Mouse (Mus musculus): ENCODE measurements at regions not wholly inside any gene's neighbourhood (a gene's known extent, or its start where the extent isn't known, plus 50 kb on each side); places are given as distances from the start of the nearest gene placed in this dataset.

DNA sequence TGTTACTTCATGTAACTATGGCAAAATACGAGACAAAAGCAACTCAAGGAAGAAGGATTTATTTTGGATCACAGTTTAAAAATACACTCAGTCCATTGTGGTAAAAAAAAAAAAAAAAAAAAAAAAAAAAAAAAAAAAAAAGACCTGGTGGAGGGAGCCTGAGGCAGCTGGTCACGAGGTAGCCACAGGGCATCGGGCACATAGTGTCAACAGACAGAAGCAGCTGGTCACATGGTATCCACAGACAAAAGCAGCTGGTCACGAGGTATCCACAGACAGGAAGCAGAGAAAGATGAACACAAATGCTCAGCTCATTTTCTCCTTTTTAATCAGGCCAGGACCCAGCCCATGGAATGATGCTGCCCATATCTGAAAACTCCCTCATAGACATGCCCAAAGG is 142.5 kb downstream of the Kcnk1 start:
- H3K36me3 ChIP-seq (ENCODE audit: control insufficient read depth, insufficient read depth, low read length) = no peaks in the 10 kb centered on the region
- 67% methylated on average over 4 of the region's 4 CpGs for WGBS
- H3K27me3 ChIP-seq (ENCODE audit: control insufficient read depth, insufficient read depth, low read length) = peaks cover 18% of the 10 kb centered on the region
- H3K4me3 ChIP-seq (ENCODE audit: low read depth, low read length) = no peak overlapping the region
- TF ChIP-seq POLR2A (IDR thresholded peaks at IDR 0.05; ENCODE audit: low read depth, low read length) (no peak), CTCF (IDR thresholded peaks at IDR 0.05; ENCODE audit: extremely low read depth, insufficient read length, insufficient replicate concordance, low read depth, low read length) (no peak)
- no peak overlapping the region for H3K27ac ChIP-seq (ENCODE audit: insufficient read depth, low read depth, low read length)
- H3K4me1 ChIP-seq (ENCODE audit: control insufficient read depth, insufficient read depth, insufficient read length, low read length) = no peaks in the 10 kb centered on the region; the same call in 1 of the 2 replicates

- H3K4me3 ChIP-seq (ENCODE audit: low read depth, low read length) = peak overlapping the region; percentile 35
- H3K4me1 ChIP-seq (ENCODE audit: control insufficient read depth, insufficient read depth, insufficient read length, low read length) = no peaks in the 10 kb centered on the region; the same call in 1 of the 2 replicates
- no peaks in the 10 kb centered on the region for H3K36me3 ChIP-seq (ENCODE audit: control insufficient read depth, insufficient read depth, low read length)
- 3% methylated on average over 87 of the region's 95 CpGs for WGBS
- no peak overlapping the region for H3K27ac ChIP-seq (ENCODE audit: insufficient read depth, low read depth, low read length)
- TF ChIP-seq CTCF (IDR thresholded peaks at IDR 0.05; ENCODE audit: extremely low read depth, insufficient read length, insufficient replicate concordance, low read depth, low read length) (no peak), POLR2A (IDR thresholded peaks at IDR 0.05; ENCODE audit: low read depth, low read length) (no peak)
- peaks cover 18% of the 10 kb centered on the region for H3K27me3 ChIP-seq (ENCODE audit: control insufficient read depth, insufficient read depth, low read length)
Measured at GRCm38 (mm10) chr8:126138645-126139545, 143.9 kb downstream of the Kcnk1 start.

GRCm38 (mm10) chr8:126139546-126139870 is 144.5 kb downstream of the Kcnk1 start:
- H3K4me3 ChIP-seq (ENCODE audit: low read depth, low read length) = no peak overlapping the region

GRCm38 (mm10) chr8:126140998-126141397 is 146.0 kb downstream of the Kcnk1 start:
- TF ChIP-seq POLR2A (IDR thresholded peaks at IDR 0.05; ENCODE audit: low read depth, low read length) (no peak), CTCF (IDR thresholded peaks at IDR 0.05; ENCODE audit: extremely low read depth, insufficient read length, insufficient replicate concordance, low read depth, low read length) (no peak)
- Histone ChIP-seq H3K4me1 (ENCODE audit: control insufficient read depth, insufficient read depth, insufficient read length, low read length) (no peaks in the 10 kb centered on the region; the same call in 1 of the 2 replicates), H3K27me3 (ENCODE audit: control insufficient read depth, insufficient read depth, low read length) (peaks cover 18% of the 10 kb centered on the region), H3K4me3 (ENCODE audit: low read depth, low read length) (no peak overlapping the region), H3K27ac (ENCODE audit: insufficient read depth, low read depth, low read length) (no peak overlapping the region), H3K36me3 (ENCODE audit: control insufficient read depth, insufficient read depth, low read length) (no peaks in the 10 kb centered on the region)
- WGBS = 80% methylated on average over 6 of the region's 6 CpGs

More at GRCm38 (mm10) chr8:126139546-126139870, 144.5 kb downstream of the Kcnk1 start:
- Histone ChIP-seq H3K27me3 (ENCODE audit: control insufficient read depth, insufficient read depth, low read length) (peaks cover 18% of the 10 kb centered on the region), H3K27ac (ENCODE audit: insufficient read depth, low read depth, low read length) (no peak overlapping the region), H3K36me3 (ENCODE audit: control insufficient read depth, insufficient read depth, low read length) (no peaks in the 10 kb centered on the region), H3K4me1 (ENCODE audit: control insufficient read depth, insufficient read depth, insufficient read length, low read length) (no peaks in the 10 kb centered on the region; the same call in 1 of the 2 replicates)
- WGBS = 32% methylated on average over 11 of the region's 11 CpGs
- TF ChIP-seq POLR2A (IDR thresholded peaks at IDR 0.05; ENCODE audit: low read depth, low read length) (no peak), CTCF (IDR thresholded peaks at IDR 0.05; ENCODE audit: extremely low read depth, insufficient read length, insufficient replicate concordance, low read depth, low read length) (no peak)

- Histone ChIP-seq H3K4me3 (ENCODE audit: low read depth, low read length) (no peak overlapping the region), H3K36me3 (ENCODE audit: control insufficient read depth, insufficient read depth, low read length) (no peaks in the 10 kb centered on the region), H3K27me3 (ENCODE audit: control insufficient read depth, insufficient read depth, low read length) (no peaks in the 10 kb centered on the region), H3K4me1 (ENCODE audit: control insufficient read depth, insufficient read depth, insufficient read length, low read length) (no peaks in the 10 kb centered on the region), H3K27ac (ENCODE audit: insufficient read depth, low read depth, low read length) (no peak overlapping the region)
- no peak for TF ChIP-seq CTCF (IDR thresholded peaks at IDR 0.05; ENCODE audit: extremely low read depth, insufficient read length, insufficient replicate concordance, low read depth, low read length)
- TF ChIP-seq POLR2A (IDR thresholded peaks at IDR 0.05; ENCODE audit: low read depth, low read length) = no peak
- WGBS = 72% methylated on average over 4 of the region's 4 CpGs
Measured at GRCm38 (mm10) chr8:126151527-126151926, 146.8 kb upstream of the Slc35f3 start.

- H3K4me3 ChIP-seq (ENCODE audit: low read depth, low read length) = no peak overlapping the region
- no peaks in the 10 kb centered on the region for H3K27me3 ChIP-seq (ENCODE audit: control insufficient read depth, insufficient read depth, low read length)
- H3K27ac ChIP-seq (ENCODE audit: insufficient read depth, low read depth, low read length) = no peak overlapping the region
- H3K4me1 ChIP-seq (ENCODE audit: control insufficient read depth, insufficient read depth, insufficient read length, low read length) = no peaks in the 10 kb centered on the region
- WGBS = 32% methylated on average over 1 of the region's 1 CpGs
- TF ChIP-seq POLR2A (IDR thresholded peaks at IDR 0.05; ENCODE audit: low read depth, low read length) = no peak
- no peak for TF ChIP-seq CTCF (IDR thresholded peaks at IDR 0.05; ENCODE audit: extremely low read depth, insufficient read length, insufficient replicate concordance, low read depth, low read length)
- H3K36me3 ChIP-seq (ENCODE audit: control insufficient read depth, insufficient read depth, low read length) = no peaks in the 10 kb centered on the region
Measured at GRCm38 (mm10) chr8:126153955-126154354, 144.4 kb upstream of the Slc35f3 start.

- H3K36me3 ChIP-seq (ENCODE audit: control insufficient read depth, insufficient read depth, low read length) = no peaks in the 10 kb centered on the region
- 40% methylated on average over 8 of the region's 8 CpGs for WGBS
- H3K27ac ChIP-seq (ENCODE audit: insufficient read depth, low read depth, low read length) = no peak overlapping the region
- no peaks in the 10 kb centered on the region for H3K4me1 ChIP-seq (ENCODE audit: control insufficient read depth, insufficient read depth, insufficient read length, low read length)
- TF ChIP-seq POLR2A (IDR thresholded peaks at IDR 0.05; ENCODE audit: low read depth, low read length) = no peak
- peak; percentile 43; the same call in 1 of the 2 replicates for TF ChIP-seq CTCF (IDR thresholded peaks at IDR 0.05; ENCODE audit: extremely low read depth, insufficient read length, insufficient replicate concordance, low read depth, low read length)
- H3K27me3 ChIP-seq (ENCODE audit: control insufficient read depth, insufficient read depth, low read length) = no peaks in the 10 kb centered on the region
- no peak overlapping the region for H3K4me3 ChIP-seq (ENCODE audit: low read depth, low read length)
Measured at GRCm38 (mm10) chr8:126157452-126158185, 140.7 kb upstream of the Slc35f3 start.
